Mouse (Mus musculus): ENCODE measurements around the gene Rad51b.
A peak's percentile ranks its signal among the peaks of the same experiment; 100 is the strongest.

Rad51b gene

GRCm38 (mm10) chr12:79729926-79730506 is 432.9 kb downstream of the Rad51b start:
- no peak for DNase-seq (ENCODE audit: low spot score in 2 of 2)

GRCm38 (mm10) chr12:79731905-79732304 is 434.8 kb downstream of the Rad51b start:
- no peak for DNase-seq (ENCODE audit: low spot score in 2 of 2)

GRCm38 (mm10) chr12:79732355-79733115 is 435.5 kb downstream of the Rad51b start:
- DNase-seq (ENCODE audit: low spot score in 2 of 2), result no peak

DNA sequence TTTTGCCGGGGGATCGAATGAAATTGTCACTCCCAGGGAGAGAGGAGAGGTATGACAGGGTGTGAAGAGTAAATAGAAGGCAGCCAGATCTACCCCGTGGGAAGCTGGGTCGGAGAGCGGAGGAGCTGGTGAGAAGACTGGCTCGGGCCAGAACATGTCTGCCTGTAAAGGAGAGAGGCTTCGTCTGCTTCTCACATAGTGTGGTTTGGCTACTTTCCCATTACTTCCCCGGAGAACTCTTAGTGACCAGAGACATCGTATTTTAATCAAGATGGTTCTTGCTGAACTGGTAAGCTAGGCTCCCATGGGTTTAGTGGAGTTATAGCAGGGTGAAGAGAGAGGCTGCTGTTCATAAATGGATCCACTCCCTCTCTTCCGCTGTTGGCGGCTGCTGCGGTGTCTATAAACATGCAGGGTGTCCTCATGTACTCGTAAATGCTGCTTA is 438.3 kb downstream of the Rad51b start:
- no peak for DNase-seq (ENCODE audit: low spot score in 2 of 2)

GRCm38 (mm10) chr12:79735882-79736281 is 438.8 kb downstream of the Rad51b start:
- no peak for DNase-seq (ENCODE audit: low spot score in 2 of 2)

DNA sequence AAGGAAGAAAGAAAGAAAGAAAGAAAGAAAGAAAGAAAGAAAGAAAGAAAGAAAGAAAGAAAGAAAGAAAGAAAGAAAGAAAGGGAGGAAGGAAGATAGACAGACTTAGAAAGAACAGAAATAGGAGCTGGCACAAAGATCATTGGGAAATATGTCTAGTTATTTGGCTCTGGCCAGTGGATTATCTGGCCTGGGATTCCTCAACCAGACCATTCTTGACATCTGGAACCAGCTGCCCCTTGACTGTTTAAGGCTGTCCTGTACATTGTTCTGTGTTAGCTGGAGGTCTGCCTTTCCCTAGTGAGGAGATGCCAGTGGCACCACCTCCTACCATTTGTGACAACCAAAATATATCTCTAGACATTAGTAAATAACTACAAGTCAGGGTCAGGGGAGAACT is 441.6 kb downstream of the Rad51b start:
- no peak for DNase-seq (ENCODE audit: low spot score in 2 of 2)

DNA sequence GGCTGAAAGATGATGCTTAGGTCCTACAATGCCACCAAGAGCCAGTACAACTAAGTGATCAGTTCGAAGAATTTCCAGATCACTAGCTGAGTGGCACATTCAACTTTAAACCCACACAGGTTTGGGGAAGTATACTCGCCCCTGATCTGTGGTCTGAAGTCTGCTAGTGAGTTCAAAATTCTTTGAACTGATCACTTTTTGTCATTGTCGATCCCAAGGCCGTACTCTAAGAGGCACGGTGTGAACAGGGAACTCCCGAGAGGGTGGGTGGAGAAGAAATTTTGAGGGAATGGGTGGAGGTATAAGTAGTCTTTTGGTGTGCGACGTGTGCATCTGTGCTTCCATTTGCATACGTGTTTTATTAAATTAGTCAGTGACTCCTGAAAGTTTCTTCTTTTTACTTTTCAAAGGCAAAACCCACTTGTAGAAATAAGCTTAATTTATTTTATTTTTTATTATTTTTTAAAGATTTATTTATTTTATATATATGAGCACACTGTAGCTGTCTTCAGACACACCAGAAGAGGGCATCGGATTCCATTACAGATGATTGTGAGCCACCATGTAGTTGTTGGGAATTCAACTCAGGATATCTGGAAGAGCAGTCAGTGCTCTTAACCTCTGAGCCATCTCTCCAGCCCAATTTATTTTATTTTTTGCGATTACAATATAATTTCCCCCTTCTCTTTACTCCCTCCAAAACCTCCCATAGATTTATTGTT is 443.0 kb downstream of the Rad51b start:
- no peak for DNase-seq (ENCODE audit: low spot score in 2 of 2)

DNA sequence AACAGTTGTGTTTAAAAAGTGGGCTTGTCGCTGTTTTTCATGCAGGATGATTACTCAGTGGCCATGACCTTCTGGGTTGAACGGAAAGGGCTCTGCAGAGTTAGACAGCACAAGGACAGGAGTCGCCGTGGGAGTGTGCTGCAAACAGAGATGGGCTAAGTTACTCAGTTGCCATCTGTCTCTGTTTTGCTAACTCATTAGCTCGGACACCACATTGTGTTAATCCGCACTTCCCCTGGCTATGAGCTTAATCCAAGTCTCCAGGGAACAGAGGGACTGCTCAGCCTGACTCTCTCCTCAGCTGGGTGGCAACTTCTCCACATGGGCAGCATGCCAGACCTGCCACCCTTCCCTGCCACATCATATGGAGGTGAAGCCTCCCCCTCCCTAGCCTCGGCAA is 445.1 kb downstream of the Rad51b start:
- DNase-seq (ENCODE audit: low spot score in 2 of 2), result no peak

- DNase-seq (ENCODE audit: low spot score in 2 of 2), result no peak
Observed at GRCm38 (mm10) chr12:79744131-79744530, 447.0 kb downstream of the Rad51b start.

DNA sequence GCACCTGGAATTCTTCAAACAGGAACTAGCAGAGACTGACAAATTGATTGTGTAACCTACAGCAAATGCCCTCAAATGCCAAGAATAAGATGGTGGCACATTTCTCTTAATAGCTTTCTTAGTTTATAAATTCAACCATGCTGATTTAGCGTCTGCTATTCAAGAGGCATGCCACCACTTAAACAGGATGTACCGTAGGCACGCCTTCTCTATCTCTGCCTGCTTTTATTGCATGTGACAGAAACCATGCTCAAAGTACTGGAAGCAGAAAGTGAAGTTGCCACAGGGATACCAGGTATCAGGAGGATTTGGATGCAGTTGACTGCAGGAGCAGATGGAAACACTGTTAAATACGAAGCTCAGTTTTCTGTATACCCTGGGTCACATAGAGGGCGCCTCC is 448.1 kb downstream of the Rad51b start:
- no peak for DNase-seq (ENCODE audit: low spot score in 2 of 2)

GRCm38 (mm10) chr12:79745845-79746510 is 448.9 kb downstream of the Rad51b start:
- no peak for DNase-seq (ENCODE audit: low spot score in 2 of 2)

GRCm38 (mm10) chr12:79747541-79747940 is 450.5 kb downstream of the Rad51b start:
- no peak for DNase-seq (ENCODE audit: low spot score in 2 of 2)

DNA sequence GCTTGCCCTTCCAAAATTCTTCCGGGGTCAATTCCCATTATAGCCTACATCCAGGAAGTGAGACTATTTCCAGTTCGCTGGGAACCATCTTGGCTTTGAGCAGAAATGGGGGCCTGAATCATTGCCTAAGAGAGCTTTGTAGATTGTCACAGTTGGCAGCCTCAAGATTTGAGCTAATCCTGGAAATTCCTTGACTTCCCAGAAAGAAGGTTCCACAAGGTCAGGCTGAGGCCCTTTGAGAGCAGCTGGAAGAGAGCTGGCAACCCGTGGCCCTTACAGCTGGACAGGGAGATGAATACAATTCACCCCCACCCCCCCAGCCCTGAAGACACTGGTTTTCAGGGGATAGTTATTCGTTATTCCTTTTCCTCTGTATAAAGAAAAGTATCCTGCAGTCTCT is 451.8 kb downstream of the Rad51b start:
- DNase-seq (ENCODE audit: low spot score in 2 of 2), result no peak

- DNase-seq (ENCODE audit: low spot score in 2 of 2), result no peak
Observed at GRCm38 (mm10) chr12:79750253-79751125, 453.4 kb downstream of the Rad51b start.

DNA sequence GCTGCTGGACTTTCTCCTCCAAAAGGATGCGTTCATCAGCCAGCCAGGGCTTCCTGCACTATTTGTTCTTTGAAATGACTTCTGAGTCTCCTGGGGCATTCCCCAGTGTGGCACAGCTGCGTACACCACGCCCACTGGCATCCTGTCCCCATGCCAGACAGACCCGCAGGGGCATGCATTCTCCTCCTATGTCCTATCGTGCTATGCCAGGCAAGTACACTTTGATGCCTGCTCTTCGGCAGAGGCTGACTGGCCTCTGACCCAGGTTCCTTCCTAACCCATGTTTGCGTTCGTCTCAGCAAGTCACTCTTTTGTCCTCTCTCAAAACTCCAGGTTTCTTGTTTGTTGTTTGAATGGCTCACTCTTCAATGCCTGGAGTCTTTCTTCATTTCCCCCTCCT is 454.7 kb downstream of the Rad51b start:
- DNase-seq (ENCODE audit: low spot score in 2 of 2), result peak in 1 of 2 experiments; percentile 47

GRCm38 (mm10) chr12:79752189-79752588 is 455.1 kb downstream of the Rad51b start:
- no peak for DNase-seq (ENCODE audit: low spot score in 2 of 2)

DNA sequence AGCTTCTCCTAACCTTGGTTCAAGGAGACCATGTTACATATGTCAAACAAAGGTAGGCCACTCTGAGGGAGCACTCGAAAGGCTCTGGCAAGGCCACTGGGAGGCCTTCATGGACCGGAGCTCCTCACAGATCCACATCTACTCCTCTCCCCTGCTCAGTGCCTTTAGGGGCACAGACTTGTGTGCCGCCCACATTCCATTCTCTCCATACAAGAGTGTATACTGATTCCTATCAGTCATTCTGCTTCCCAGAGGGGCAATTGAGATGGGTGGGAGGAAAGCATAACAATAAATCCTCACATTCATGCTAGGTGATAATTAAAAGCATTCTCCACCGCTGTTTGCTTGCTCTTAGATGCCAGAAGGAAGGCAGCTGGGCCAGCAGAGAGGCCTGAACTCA is 458.5 kb downstream of the Rad51b start:
- no peak for DNase-seq (ENCODE audit: low spot score in 2 of 2)

GRCm38 (mm10) chr12:79756352-79756751 is 459.3 kb downstream of the Rad51b start:
- no peak for DNase-seq (ENCODE audit: low spot score in 2 of 2)

DNA sequence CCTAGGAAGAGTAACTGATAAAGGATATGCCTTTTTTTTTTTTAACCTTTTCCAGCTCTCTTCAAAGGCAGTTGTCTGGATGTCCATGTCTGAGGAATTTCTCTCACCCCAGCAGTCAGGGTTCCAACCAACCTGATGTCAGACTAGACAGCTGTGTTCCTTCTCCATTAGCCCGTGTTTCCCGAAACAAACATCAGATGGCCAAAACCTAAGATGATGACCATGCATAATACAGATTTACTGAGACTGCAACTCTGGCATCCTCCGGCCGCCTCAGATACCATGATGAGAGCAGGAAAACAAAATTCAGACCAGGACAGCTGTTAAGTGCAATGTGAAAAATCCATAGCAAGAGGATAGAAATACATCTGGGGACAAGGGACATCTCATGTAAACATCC is 460.7 kb downstream of the Rad51b start:
- no peak for DNase-seq (ENCODE audit: low spot score in 2 of 2)

DNA sequence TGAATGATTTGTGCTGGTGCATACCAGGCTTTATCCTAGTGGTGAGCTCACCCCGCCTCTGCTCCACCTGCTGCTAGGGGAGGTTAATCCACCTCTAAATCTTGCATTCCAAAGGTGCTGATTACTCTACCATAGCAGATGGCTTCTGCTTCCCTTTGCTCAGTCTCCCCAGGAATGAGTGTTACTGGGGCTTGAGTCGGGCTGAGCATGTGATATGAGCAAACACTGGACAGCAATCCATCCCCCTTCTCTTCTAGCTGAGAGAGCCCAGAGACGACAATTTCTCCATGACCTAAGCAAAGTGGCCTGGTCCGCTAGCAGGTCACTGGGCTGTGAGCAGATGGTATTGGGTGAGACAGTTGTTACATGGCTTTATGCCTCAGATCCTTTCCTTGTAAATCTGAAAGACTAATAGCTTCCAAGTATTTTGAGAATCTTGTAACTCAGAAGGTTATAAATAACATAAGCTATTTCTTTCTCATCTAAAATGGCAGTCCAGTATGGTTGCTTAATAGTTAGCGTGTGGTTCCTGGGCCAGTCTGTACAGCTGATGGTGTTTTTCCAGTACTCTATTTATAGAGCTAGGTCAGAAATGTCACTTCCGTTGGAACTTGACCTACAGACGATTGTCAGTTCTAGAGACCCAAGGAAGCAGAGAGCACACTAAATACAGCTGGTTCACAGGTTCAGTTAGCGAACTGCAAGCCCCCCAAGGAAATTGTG is 462.3 kb downstream of the Rad51b start:
- no peak for DNase-seq (ENCODE audit: low spot score in 2 of 2)

DNA sequence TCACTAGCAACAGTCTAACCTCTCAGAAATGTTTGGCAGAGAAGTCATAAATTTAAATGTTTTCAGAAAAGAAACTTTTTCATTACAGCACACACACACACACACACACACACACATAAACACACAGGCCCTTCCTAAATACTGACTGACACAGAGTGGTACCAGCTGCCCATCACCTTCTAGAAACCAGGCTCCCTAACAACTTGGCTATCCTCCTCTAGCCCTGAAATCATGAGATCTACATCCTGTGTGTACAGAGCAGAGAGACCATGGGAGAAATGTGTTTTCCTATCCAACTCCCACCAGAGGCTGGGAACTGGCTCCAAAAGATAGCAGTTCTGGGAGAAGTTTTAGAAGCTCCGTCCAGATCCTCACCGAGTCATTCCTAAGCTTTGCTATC is 464.1 kb downstream of the Rad51b start:
- no peak for DNase-seq (ENCODE audit: low spot score in 2 of 2)
